Mouse (Mus musculus) forebrain, embryonic 11.5 days (tissue): ENCODE data around the gene Rars. TPM values are rescaled to one million over a fixed set of nuclear protein-coding genes. Genes with fewer than 3 reads are reported as not detected.

ENCODE experiments used
- ATAC-seq: fragments of 200-750 bp; cut with Nextera tagmentation; replicated peaks from 2 replicates; pipeline ENCODE4 v1.8.0; 2017; ENCODE audit warnings: moderate TSS enrichment; ENCODE audit not compliant: low FRiP score
- DNase-seq: peaks from one replicate; pipeline ENCODE4 v3.0.0-alpha.2; 2017; ENCODE audit warnings: low spot score
- H3K27ac ChIP-seq: fragments of 300-500 bp; sonication (generic); 2 replicates; pipeline ENCODE4 v1.5.1; 2014; ENCODE audit warnings: low read depth, low read length
- H3K27me3 ChIP-seq: fragments of 300-500 bp; sonication (generic); 2 replicates; pipeline ENCODE4 v1.6.1; 2014; ENCODE audit warnings: mild to moderate bottlenecking, low read length, mixed read lengths; ENCODE audit not compliant: control insufficient read depth, insufficient read depth
- H3K36me3 ChIP-seq: fragments of 300-500 bp; sonication (generic); 2 replicates; pipeline ENCODE4 v1.6.1; 2014; ENCODE audit warnings: mild to moderate bottlenecking, low read length, moderate library complexity, mixed read lengths; ENCODE audit not compliant: control insufficient read depth, insufficient read depth
- H3K4me1 ChIP-seq: fragments of 300-500 bp; sonication (generic); replicated peaks from 2 replicates; pipeline ENCODE4 v1.6.1; 2014; ENCODE audit warnings: low read length, mixed read lengths; ENCODE audit not compliant: control insufficient read depth, insufficient read depth
- H3K4me2 ChIP-seq: fragments of 300-500 bp; sonication (generic); 2 replicates; pipeline ENCODE4 v1.6.1; 2014; ENCODE audit warnings: low read depth, mild to moderate bottlenecking, low read length, moderate library complexity, mixed read lengths; ENCODE audit not compliant: severe bottlenecking
- H3K4me3 ChIP-seq: fragments of 300-500 bp; sonication (generic); 2 replicates; pipeline ENCODE4 v1.5.1; 2014; ENCODE audit warnings: low read depth, low read length
- H3K9ac ChIP-seq: fragments of 300-500 bp; sonication (generic); 2 replicates; pipeline ENCODE4 v1.6.1; 2014; ENCODE audit warnings: low read length
- H3K9me3 ChIP-seq: fragments of 300-500 bp; sonication (generic); 2 replicates; pipeline ENCODE4 v1.6.1; 2016; ENCODE audit warnings: low read length, mixed read lengths; ENCODE audit not compliant: control insufficient read depth
- WGBS: fragments of 180-500 bp; shearing (Covaris S2); extraction: QIAGEN DNeasy Blood & Tissue Kit; methylation state at CpG from one replicate; pipeline ENCODE4 v1.1.7; 2014; 5-methylcytosine and 5-hydroxymethylcytosine counted together
- polyA plus RNA-seq: library from polyadenylated mRNA; unstranded; fragments of >200 nt; fragmentation: Nextera tagmentation; extraction: Ambion mirVana; gene quantifications from 2 replicates; pipeline ENCODE4 v1.2.1, GENCODE M21; 2014

Rars gene
- polyA plus RNA-seq, 1 experiment from 2014 or later: 107 TPM

- DNase-seq (no peak), ATAC-seq (no peak)
- H3K9ac ChIP-seq: no peak overlapping the region
- no peak overlapping the region for H3K4me2 ChIP-seq
- 95% methylated on average over 4 of the region's 4 CpGs for WGBS
- H3K4me3 ChIP-seq: no peak overlapping the region
- peaks cover 25% of the 10 kb centered on the region for H3K36me3 ChIP-seq
- no peak overlapping the region for H3K27ac ChIP-seq
- H3K9me3 ChIP-seq: no peaks in the 10 kb centered on the region
- no peaks in the 10 kb centered on the region for H3K4me1 ChIP-seq
- H3K27me3 ChIP-seq: no peaks in the 10 kb centered on the region
These were observed 49.8 kb downstream of the Rars start for GRCm38 (mm10) chr11:35784537-35784936.

DNA sequence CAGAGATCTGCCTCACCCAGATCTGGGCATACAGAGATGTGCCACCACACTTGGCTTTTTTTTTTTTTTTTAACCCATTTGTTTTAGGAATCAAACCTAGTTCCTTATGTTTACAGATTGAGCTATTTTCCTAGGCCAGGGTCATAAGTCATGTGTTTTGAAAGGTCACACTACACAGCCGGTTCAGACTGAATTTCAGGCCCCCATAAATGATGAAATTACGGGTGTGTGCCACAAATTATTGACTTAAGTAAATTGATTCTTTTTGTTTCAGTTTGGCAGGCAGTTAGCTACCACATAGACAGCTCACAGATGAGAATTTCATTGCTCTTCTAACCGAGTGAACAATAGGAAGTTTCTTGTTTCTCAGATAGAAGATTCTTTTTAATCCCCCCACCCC is 50.3 kb downstream of the Rars start:
- Histone ChIP-seq H3K4me3 (no peak overlapping the region), H3K9me3 (no peaks in the 10 kb centered on the region), H3K9ac (no peak overlapping the region), H3K27ac (no peak overlapping the region), H3K36me3 (peaks cover 30% of the 10 kb centered on the region), H3K4me2 (no peak overlapping the region), H3K27me3 (no peaks in the 10 kb centered on the region), H3K4me1 (no peaks in the 10 kb centered on the region)
- DNase-seq (no peak), ATAC-seq (no peak)
- WGBS: 94% methylated on average over 3 of the region's 3 CpGs

DNA sequence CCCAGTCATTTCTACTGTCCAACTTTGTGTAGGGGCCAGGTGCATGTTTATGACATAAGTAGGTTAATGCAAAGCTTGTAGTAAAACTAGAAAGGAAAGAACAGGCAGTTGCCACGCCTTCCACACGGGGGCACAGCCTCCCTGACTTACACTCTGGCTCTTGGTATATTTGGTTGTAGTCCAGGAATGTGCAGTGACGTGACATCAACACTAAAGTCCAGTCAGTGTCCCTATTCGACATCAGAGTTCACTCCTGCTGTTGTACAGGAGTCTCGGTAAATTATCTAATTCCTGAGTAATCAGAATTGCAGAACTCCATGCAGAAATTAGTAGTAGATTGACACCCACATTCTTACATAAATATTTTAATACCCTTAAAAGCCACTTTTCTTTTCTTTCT is 51.3 kb downstream of the Rars start:
- DNase-seq (no peak), ATAC-seq (no peak)
- Histone ChIP-seq H3K4me3 (no peak overlapping the region), H3K4me2 (no peak overlapping the region), H3K36me3 (peaks cover 31% of the 10 kb centered on the region), H3K9ac (no peak overlapping the region), H3K9me3 (no peaks in the 10 kb centered on the region), H3K27me3 (no peaks in the 10 kb centered on the region), H3K27ac (no peak overlapping the region), H3K4me1 (no peaks in the 10 kb centered on the region)
- 94% methylated on average over 5 of the region's 5 CpGs for WGBS

DNA sequence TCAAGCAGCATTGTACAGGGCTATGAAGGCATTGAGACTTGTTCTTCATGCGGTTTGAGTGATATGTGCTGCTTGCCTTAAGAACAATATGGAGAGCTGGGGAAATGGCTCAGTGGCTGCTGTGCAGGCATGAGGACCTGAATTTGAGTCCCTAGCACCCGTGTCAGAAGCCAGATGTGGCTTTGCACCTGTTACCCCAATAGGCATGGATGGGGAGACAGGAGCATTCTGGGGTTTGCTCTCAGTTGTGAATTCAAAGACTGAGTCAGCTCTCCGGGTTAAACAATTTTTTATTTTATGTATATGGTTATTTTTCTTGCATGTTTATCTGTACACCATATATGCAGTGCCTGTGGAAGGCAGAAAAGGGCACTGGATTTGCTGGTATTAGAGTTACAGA is 51.9 kb downstream of the Rars start:
- H3K36me3 ChIP-seq: peaks cover 36% of the 10 kb centered on the region

DNA sequence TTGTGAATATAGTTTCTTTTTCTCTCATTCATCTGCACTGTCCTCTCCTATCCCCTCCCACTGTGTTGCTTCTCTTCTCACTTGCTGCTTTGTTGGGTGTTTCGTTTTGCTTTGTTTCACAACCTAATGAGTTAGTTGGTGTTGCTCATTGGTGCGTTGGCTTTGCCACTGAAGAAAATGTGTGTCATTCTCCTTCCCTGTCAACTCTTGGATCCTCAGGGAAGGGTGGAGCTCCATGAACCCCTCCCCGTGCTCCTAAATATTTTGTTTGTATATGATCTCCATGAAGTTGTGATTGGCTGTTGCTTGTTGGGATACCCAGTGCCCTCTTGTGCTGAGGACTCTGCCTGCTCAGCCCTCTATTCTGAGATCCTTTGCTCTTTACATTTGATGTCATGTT is 54.0 kb downstream of the Rars start:
- H3K27me3 ChIP-seq: no peaks in the 10 kb centered on the region
- H3K36me3 ChIP-seq: peaks cover 42% of the 10 kb centered on the region
- DNase-seq: no peak
- no peak overlapping the region for H3K27ac ChIP-seq
- H3K4me3 ChIP-seq: no peak overlapping the region
- no peak overlapping the region for H3K4me2 ChIP-seq
- ATAC-seq: no peak
- H3K4me1 ChIP-seq: no peaks in the 10 kb centered on the region
- H3K9ac ChIP-seq: no peak overlapping the region
- H3K9me3 ChIP-seq: no peaks in the 10 kb centered on the region
- 92% methylated on average over 3 of the region's 3 CpGs for WGBS

More for the DNA sequence above, 51.9 kb downstream of the Rars start:
- WGBS: 97% methylated on average over 3 of the region's 3 CpGs
- Histone ChIP-seq H3K27me3 (no peaks in the 10 kb centered on the region), H3K9me3 (no peaks in the 10 kb centered on the region), H3K4me2 (no peak overlapping the region), H3K27ac (no peak overlapping the region), H3K9ac (no peak overlapping the region), H3K4me3 (no peak overlapping the region), H3K4me1 (no peaks in the 10 kb centered on the region)
- no peak for ATAC-seq
- DNase-seq: no peak

DNA sequence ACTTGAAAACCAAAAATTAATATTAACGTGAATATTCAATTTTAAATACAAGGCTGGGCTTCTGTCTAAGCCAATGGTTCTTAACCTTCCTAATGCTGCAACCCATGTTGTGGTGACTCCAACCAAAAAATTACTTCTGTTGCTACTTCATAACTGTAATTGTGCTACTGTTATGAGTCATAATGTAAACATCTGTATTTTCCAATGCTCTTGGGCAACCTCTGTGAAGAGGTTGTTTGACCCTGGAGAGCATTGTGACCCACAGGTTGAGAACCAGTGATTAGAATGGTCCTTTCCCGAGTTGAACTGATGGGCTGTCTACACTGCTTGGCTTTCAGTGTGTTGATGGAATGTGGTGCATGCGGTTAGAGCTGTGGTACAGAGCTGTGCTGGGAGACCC is 57.9 kb downstream of the Rars start:
- Histone ChIP-seq H3K9me3 (no peaks in the 10 kb centered on the region), H3K4me2 (no peak overlapping the region), H3K9ac (no peak overlapping the region), H3K27ac (no peak overlapping the region), H3K27me3 (no peaks in the 10 kb centered on the region), H3K4me3 (no peak overlapping the region), H3K4me1 (no peaks in the 10 kb centered on the region; the same call in 1 of the 2 replicates), H3K36me3 (peaks cover 24% of the 10 kb centered on the region)
- ATAC-seq (no peak), DNase-seq (no peak)
- WGBS: 94% methylated on average over 3 of the region's 3 CpGs

GRCm38 (mm10) chr11:35775606-35776005 is 58.7 kb downstream of the Rars start:
- WGBS: 97% methylated on average over 3 of the region's 3 CpGs
- Histone ChIP-seq H3K4me3 (no peak overlapping the region), H3K36me3 (peaks cover 24% of the 10 kb centered on the region), H3K4me2 (no peak overlapping the region), H3K9me3 (no peaks in the 10 kb centered on the region), H3K9ac (no peak overlapping the region), H3K27ac (no peak overlapping the region), H3K27me3 (no peaks in the 10 kb centered on the region), H3K4me1 (peaks cover 4% of the 10 kb centered on the region; the same call in 1 of the 2 replicates)
- ATAC-seq (no peak), DNase-seq (no peak)

GRCm38 (mm10) chr11:35770741-35771504 is 63.4 kb downstream of the Rars start:
- no peaks in the 10 kb centered on the region for H3K27me3 ChIP-seq
- no peak for DNase-seq
- peaks cover 4% of the 10 kb centered on the region; the same call in 1 of the 2 replicates for H3K4me1 ChIP-seq
- ATAC-seq: no peak
- peak overlapping the region; percentile 99 for H3K9ac ChIP-seq
- H3K9me3 ChIP-seq: no peaks in the 10 kb centered on the region
- no peak overlapping the region for H3K27ac ChIP-seq
- H3K36me3 ChIP-seq: peaks cover 6% of the 10 kb centered on the region
- H3K4me2 ChIP-seq: peak overlapping the region; percentile 88
- peak overlapping the region; percentile 67 for H3K4me3 ChIP-seq
- 73% methylated on average over 9 of the region's 9 CpGs for WGBS
